Mouse (Mus musculus): ENCODE data around the gene Pon3. TPM values are rescaled to one million over a fixed set of nuclear protein-coding genes. Genes with fewer than 3 reads are reported as not detected.

Gene Pon3
- polyA plus RNA-seq, 1 experiment = 5.4 TPM

DNA sequence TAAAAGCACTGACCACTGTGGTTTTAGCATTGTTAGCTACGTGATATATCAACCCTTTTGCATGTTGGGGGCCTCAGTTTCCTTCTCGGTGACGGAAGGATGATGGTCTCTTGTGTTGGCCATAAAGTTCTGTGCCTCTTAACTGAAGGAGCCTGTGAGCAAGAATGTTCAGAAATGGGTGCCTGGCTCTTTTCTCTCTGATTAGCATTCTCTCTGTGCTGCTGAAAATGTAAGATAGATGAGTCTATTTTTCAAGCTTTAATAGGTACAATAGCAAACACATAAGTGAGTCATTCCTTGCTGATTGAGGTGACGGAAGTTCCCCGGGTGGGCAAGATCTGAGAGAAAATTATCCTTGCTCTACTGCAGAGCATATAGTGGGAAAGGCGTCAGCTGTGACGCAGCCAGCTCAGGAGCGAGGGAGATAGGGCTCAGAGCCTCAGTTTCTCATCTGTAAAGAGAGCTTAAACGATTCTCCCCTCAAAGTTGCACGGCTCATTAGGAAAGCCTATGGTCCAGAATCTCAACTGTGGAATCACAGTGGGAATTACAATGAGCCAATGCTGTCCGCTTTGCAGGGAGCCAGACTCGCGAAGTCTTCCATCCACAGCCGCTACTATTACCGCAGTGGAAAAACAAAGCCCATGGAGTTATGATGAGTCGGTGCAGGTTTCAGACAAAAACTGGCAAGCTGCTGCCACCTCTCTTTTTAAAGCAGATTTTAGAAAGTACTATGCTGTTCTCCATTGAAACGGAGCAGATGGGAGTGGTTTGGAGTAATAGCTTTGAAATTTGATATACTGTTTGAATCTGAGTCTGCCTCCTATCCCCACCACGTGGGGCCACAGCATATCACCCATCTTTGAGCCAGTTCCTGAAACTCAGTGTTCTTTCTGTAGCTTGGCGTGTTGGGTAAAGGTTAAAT is 77.9 kb downstream of the Pon3 start:
- TF ChIP-seq POLR2A (IDR thresholded peaks at IDR 0.05; ENCODE audit: control insufficient read depth, extremely low read depth, insufficient read depth, low read length, poor library complexity) (no peak), CTCF (IDR thresholded peaks at IDR 0.05; ENCODE audit: borderline replicate concordance, control insufficient read depth, extremely low read depth, insufficient read depth, low read length, poor library complexity) (no peak)
- no peak for DNase-seq
- no peaks in the 10 kb centered on the region for H3K36me3 ChIP-seq (ENCODE audit: control insufficient read depth, insufficient read depth, low read length)
- no peak overlapping the region for H3K4me3 ChIP-seq (ENCODE audit: control insufficient read depth, insufficient read depth, low read length)
- no peaks in the 10 kb centered on the region for H3K27me3 ChIP-seq (ENCODE audit: control insufficient read depth, insufficient read depth, low read length)
- 79% methylated on average over 19 of the region's 19 CpGs for WGBS
- H3K4me1 ChIP-seq (replicated peaks; ENCODE audit: control insufficient read depth, insufficient read depth, low read length) = no peaks in the 10 kb centered on the region
- H3K27ac ChIP-seq (ENCODE audit: control insufficient read depth, insufficient read depth, low read length) = no peak overlapping the region

DNA sequence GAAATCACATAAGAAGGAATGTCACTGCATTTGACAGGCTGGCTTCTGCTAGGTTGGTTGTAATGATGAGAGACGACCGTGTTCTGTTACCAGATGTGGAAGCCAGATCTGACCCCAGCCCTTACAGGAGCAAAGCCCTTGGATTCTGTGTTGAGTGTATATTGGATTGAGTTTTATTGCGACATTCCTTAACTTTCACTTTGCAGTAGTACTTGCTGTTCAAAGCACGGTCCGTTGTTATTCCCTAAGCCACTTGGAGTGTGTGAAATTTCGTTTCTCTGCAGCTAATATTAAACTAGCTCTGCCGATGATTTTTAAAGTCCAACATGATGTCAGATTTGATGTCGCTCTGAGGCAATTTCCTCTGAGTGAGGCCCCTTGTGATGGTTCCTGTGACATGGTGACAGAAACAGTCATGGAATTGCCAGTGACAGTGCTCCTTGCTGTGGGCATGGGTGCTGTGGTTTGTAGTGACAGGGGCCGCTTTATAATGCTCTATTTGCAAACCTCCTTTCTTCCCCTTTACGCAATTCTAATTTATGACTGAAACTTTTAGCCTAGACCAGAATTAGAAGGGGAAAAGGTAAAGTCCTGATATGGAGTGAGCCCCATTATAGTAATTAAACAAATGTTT is 81.8 kb downstream of the Pon3 start:
- 76% methylated on average over 10 of the region's 10 CpGs for WGBS
- Histone ChIP-seq H3K36me3 (ENCODE audit: control insufficient read depth, insufficient read depth, low read length) (no peaks in the 10 kb centered on the region), H3K27me3 (ENCODE audit: control insufficient read depth, insufficient read depth, low read length) (no peaks in the 10 kb centered on the region), H3K4me3 (ENCODE audit: control insufficient read depth, insufficient read depth, low read length) (no peak overlapping the region), H3K27ac (ENCODE audit: control insufficient read depth, insufficient read depth, low read length) (no peak overlapping the region), H3K4me1 (replicated peaks; ENCODE audit: control insufficient read depth, insufficient read depth, low read length) (no peaks in the 10 kb centered on the region)
- no peak for DNase-seq
- TF ChIP-seq CTCF (IDR thresholded peaks at IDR 0.05; ENCODE audit: borderline replicate concordance, control insufficient read depth, extremely low read depth, insufficient read depth, low read length, poor library complexity) (no peak), POLR2A (IDR thresholded peaks at IDR 0.05; ENCODE audit: control insufficient read depth, extremely low read depth, insufficient read depth, low read length, poor library complexity) (no peak)

DNA sequence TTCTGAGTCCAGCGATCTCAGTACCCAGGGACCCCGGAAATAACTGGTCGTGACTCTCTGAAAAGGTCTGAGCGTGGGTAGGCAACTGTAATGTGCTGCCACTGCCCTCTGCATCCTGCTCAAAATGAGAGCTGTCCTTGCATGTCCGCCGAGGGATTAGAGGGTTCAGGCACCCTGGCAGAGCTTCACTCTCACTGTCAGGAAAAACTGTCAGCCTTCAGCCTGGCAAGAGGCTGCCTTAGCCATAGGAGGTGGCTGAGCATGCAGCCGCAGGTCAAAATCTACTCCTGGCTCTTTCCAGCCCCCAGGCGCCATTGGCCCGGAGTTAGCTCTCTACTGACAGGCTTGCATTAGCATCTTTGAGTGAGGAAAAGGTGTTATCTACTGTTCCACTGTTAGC is 83.5 kb downstream of the Pon3 start:
- 96% methylated on average over 9 of the region's 9 CpGs for WGBS
- Histone ChIP-seq H3K36me3 (ENCODE audit: control insufficient read depth, insufficient read depth, low read length) (no peaks in the 10 kb centered on the region), H3K27ac (ENCODE audit: control insufficient read depth, insufficient read depth, low read length) (no peak overlapping the region), H3K4me1 (replicated peaks; ENCODE audit: control insufficient read depth, insufficient read depth, low read length) (no peaks in the 10 kb centered on the region), H3K4me3 (ENCODE audit: control insufficient read depth, insufficient read depth, low read length) (no peak overlapping the region), H3K27me3 (ENCODE audit: control insufficient read depth, insufficient read depth, low read length) (no peaks in the 10 kb centered on the region)
- DNase-seq = no peak
- TF ChIP-seq POLR2A (IDR thresholded peaks at IDR 0.05; ENCODE audit: control insufficient read depth, extremely low read depth, insufficient read depth, low read length, poor library complexity) (no peak), CTCF (IDR thresholded peaks at IDR 0.05; ENCODE audit: borderline replicate concordance, control insufficient read depth, extremely low read depth, insufficient read depth, low read length, poor library complexity) (no peak)

DNA sequence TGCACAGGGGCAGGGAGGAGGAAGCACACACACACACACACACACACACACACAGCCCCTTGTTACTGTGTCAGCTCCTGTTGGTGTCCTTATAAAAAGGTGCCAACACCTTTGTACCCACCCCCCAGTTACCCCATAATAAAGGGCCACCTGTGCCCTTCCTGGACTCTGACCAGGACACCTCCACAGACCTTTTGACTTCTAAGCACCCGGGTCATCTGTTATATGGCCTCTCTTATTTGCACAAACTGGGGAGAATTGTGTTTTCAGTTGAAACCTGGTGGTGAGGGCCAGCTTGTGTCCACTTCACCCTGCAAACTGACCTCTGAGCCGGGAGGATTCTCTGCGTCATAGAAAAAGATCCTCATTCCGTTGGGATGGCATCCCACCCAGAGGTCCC is 84.7 kb downstream of the Pon3 start:
- DNase-seq = no peak
- Histone ChIP-seq H3K27me3 (ENCODE audit: control insufficient read depth, insufficient read depth, low read length) (no peaks in the 10 kb centered on the region), H3K4me3 (ENCODE audit: control insufficient read depth, insufficient read depth, low read length) (no peak overlapping the region), H3K36me3 (ENCODE audit: control insufficient read depth, insufficient read depth, low read length) (no peaks in the 10 kb centered on the region), H3K4me1 (replicated peaks; ENCODE audit: control insufficient read depth, insufficient read depth, low read length) (no peaks in the 10 kb centered on the region; the same call in 1 of the 2 replicates), H3K27ac (ENCODE audit: control insufficient read depth, insufficient read depth, low read length) (no peak overlapping the region)
- WGBS = 95% methylated on average over 4 of the region's 4 CpGs
- TF ChIP-seq CTCF (IDR thresholded peaks at IDR 0.05; ENCODE audit: borderline replicate concordance, control insufficient read depth, extremely low read depth, insufficient read depth, low read length, poor library complexity) (no peak), POLR2A (IDR thresholded peaks at IDR 0.05; ENCODE audit: control insufficient read depth, extremely low read depth, insufficient read depth, low read length, poor library complexity) (no peak)

Other genes starting within 250 kb of the Pon3 start
- 1.6 and 1.7 TPM in 2 replicates for gene Pon1, start 62.3 kb downstream of the Pon3 start, polyA plus RNA-seq (2012; rRNA removed)
- 15.0 and 20.0 TPM in 2 replicates for gene Pon2, start 42.2 kb upstream of the Pon3 start, polyA plus RNA-seq (2012; rRNA removed)
- 0.34 and 0.61 TPM in 2 replicates for gene Asb4, start 127.1 kb upstream of the Pon3 start, polyA plus RNA-seq (2012; rRNA removed)
- gene Pdk4, start 240.0 kb upstream of the Pon3 start, polyA plus RNA-seq (2012; rRNA removed) = 26.1 and 28.6 TPM in 2 replicates